Mouse (Mus musculus) mesoderm, embryonic 11.5 days (tissue): ENCODE measurements at regions not wholly inside any gene's neighbourhood (a gene's known extent, or its start where the extent isn't known, plus 50 kb on each side); places are given as distances from the start of the nearest gene placed in this dataset.

Experiments
- DNase-seq: peaks from one replicate; pipeline ENCODE4 v3.0.0-alpha.2; 2012; ENCODE audit warnings: low read depth, low spot score

- no peak for DNase-seq
These were observed 55.8 kb upstream of the Pak3 start for GRCm38 (mm10) chrX:143462632-143463031.

GRCm38 (mm10) chrX:143448636-143449346, 54.7 kb upstream of the Chrdl1 start:
- DNase-seq: peak; percentile 10

GRCm38 (mm10) chrX:143444581-143444980, 50.5 kb upstream of the Chrdl1 start:
- DNase-seq: peak; percentile 58
